Mouse (Mus musculus): ENCODE measurements around the gene Uqcr11.

Uqcr11 gene

GRCm38 (mm10) chr10:80376160-80376559 lies 30.5 kb downstream of the Uqcr11 start:
- peak; percentile 91 for DNase-seq (ENCODE audit: low spot score)

- DNase-seq (ENCODE audit: low spot score), result peak; percentile 73
These were observed 32.6 kb downstream of the Uqcr11 start for GRCm38 (mm10) chr10:80374063-80374462.

DNA sequence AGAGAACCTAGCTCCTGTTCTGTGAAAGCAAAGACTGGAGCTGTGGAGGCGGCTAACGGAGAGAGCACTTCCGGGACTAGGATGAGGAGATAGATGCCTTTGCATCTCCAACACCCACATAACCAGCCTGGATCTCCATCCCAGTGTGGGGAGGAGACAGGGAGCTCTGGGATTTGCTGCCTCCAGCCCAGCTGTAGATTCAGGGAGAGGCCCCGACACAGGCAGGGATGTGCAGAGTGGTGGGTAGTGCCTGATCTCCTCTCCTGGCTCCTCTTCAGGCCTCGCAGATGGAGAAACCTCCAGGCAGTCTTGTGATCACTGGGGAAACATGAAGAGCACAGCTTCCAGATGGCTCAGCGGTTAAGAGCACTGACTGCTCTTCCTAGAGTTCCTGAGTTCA lies 33.9 kb downstream of the Uqcr11 start:
- DNase-seq (ENCODE audit: low spot score), result no peak

DNA sequence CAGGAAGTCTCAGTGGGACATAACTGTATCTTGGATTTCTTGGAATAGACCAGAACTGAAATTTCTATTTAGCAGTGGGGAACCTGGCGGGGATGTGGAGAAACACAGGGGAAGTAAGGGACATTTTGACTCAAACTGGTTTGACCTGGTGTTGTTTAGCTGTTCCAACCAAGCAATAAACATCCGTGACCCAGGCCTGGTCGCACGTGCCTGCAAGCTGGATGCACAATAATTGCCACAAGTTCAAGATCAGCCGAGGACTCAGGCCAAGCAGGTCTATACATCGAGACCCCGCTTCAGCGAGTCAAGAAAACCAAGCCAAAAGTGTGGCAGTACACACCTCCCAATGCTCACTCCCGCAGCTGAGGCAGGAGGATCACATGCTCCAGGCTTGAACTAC lies 34.6 kb downstream of the Uqcr11 start:
- no peak for DNase-seq (ENCODE audit: low spot score)

GRCm38 (mm10) chr10:80371411-80371966 lies 35.1 kb downstream of the Uqcr11 start:
- DNase-seq (ENCODE audit: low spot score), result no peak

GRCm38 (mm10) chr10:80369995-80370747 lies 36.5 kb downstream of the Uqcr11 start:
- DNase-seq (ENCODE audit: low spot score), result no peak

DNA sequence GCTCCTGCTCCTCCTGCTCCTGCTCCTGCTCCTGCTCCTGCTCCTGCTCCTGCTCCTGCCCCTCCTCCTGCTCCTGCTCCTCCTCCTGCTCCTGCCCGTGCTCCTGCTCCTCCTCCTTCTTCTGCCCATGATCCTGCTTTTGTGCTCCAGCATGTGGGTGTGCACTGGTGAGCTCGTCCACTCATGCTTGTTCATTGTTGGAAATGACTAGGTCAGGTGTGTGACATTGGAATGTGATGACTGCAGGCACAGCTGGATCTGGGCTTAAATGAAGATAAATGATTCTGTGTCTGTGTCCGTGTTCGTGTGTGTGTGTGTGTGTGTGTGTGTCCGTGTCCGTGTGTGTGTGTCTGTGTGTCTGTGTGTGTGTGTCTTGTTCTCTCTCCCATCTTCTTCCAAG lies 38.2 kb downstream of the Uqcr11 start:
- DNase-seq (ENCODE audit: low spot score), result no peak

DNA sequence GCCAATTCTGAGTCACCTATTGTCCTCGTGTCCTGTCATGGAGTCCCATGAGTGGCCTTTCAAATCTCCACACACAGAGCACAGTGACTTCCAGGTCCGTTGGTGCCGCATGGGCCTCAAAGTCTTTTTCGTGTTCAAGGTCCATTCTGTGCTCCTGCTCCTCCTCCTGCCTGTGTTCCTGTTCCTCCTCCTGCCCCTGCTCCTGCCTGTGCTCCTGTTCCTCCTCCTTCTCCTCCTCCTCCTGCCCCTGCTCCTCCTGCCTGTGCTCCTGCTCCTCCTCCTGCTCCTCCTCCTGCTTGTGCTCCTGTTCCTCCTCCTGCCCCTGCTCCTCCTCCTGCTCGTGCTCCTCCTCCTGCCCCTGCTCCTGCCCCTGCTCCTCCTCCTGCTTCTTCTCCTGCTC lies 38.7 kb downstream of the Uqcr11 start:
- DNase-seq (ENCODE audit: low spot score), result no peak

DNA sequence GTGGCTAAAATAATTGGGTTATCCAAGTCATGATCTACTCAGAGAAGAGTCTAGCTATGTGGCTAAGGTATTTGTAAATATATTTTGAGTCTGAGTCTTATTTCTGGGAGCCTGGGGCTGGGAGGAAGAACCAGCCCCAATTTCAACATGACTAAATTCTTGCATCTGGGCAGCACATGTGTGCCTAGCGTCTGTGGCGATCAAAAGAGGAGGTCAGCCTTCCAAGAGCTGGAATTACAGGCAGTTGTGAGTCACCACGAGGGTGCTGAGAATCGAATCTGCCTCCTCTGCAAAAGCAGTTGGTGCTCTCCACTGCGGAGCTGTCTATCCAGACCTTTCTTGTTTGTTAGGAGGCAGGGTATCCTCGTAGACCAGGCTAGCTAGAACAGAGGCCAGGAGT lies 40.9 kb downstream of the Uqcr11 start:
- no peak for DNase-seq (ENCODE audit: low spot score)

DNA sequence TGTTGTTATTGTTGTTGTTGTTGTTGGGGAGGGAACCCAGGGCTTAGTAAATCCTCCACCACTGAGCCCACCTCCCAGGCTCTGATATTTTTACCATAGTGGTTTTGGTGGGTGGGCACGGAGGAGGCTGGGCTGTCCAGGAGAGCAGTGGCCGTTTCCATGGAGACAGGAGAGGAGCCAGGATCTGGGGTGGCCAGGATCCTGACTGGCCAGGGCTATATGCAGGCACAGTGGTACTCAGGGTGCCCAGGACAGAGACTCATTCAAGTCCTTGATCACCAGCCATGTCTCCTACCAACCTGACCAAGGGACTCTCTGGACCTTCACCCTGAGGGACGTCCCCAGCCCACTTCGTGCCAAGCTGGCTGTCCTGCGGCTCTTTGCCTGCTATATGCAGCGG lies 42.9 kb downstream of the Uqcr11 start:
- no peak for DNase-seq (ENCODE audit: low spot score)

GRCm38 (mm10) chr10:80357994-80358639 lies 48.5 kb downstream of the Uqcr11 start:
- DNase-seq (ENCODE audit: low spot score), result no peak

DNA sequence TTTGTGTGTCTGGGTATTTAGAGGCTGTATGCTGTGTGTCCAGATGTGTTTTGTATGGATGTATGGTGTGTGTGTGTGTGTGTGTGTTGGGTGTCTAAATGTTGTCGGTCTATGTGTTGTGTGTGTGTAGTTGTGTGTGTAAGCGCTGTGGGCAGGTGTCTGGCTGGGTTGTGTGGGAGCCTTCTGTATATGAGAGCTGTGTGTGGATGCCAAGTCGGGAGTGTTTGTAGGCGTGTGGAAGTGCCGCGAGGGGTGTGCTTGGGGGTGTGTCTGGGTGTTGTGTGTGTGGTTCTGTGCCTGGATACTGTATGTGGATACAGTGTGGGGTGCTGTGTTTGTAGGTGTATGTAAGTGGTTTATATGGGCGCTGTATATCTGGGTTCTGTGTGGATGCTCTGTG lies 49.3 kb downstream of the Uqcr11 start:
- DNase-seq (ENCODE audit: low spot score), result no peak

GRCm38 (mm10) chr10:80356737-80357136 lies 49.9 kb downstream of the Uqcr11 start:
- no peak for DNase-seq (ENCODE audit: low spot score)

GRCm38 (mm10) chr10:80356001-80356682 lies 50.5 kb downstream of the Uqcr11 start, which contains the start of gene Plk5:
Gene Plk5, plus strand, starts transcription at chr10:80356459.
- DNase-seq (ENCODE audit: low spot score), result no peak

GRCm38 (mm10) chr10:80355431-80355830 lies 51.2 kb downstream of the Uqcr11 start:
- DNase-seq (ENCODE audit: low spot score), result no peak
